Mouse (Mus musculus) brown adipose tissue, adult 24 weeks (tissue): ENCODE results near the gene Knop1. TPM values are rescaled to one million over a fixed set of nuclear protein-coding genes. Genes with fewer than 3 reads are reported as not detected.

Experiments
- H3K27ac ChIP-seq: fragments of 200-500 bp; replicated peaks from 2 replicates; pipeline ENCODE4 v1.5.1; 2012; ENCODE audit warnings: low read depth, mild to moderate bottlenecking, low read length
- H3K4me1 ChIP-seq: fragments of 200-500 bp; 2 replicates; pipeline ENCODE4 v1.6.1; 2012; ENCODE audit warnings: low read length, mixed read lengths; ENCODE audit not compliant: control insufficient read depth, insufficient read depth, insufficient read length
- H3K4me3 ChIP-seq: fragments of 200-500 bp; 2 replicates; pipeline ENCODE4 v1.5.1; 2012; ENCODE audit warnings: low read depth, mild to moderate bottlenecking, low read length, moderate library complexity; ENCODE audit not compliant: insufficient read depth
- polyA plus RNA-seq: library from polyadenylated mRNA; stranded (reverse); fragments of >200 nt; gene quantifications from 2 replicates; pipeline ENCODE4 v1.2.4, GENCODE M21; 2012; ENCODE audit not compliant: missing spikeins, insufficient read depth, insufficient read length

Knop1 gene
- polyA plus RNA-seq, 1 experiment, result 21.2 TPM

GRCm38 (mm10) chr7:118855171-118855876 lies 730 bp downstream of the Knop1 start, which contains the start of gene Iqck:
Gene Iqck, plus strand, starts transcription at chr7:118855752.
- peak within 1 kb of the TSS; percentile 40; the same call in 1 of the 2 replicates for H3K27ac ChIP-seq
- H3K4me1 ChIP-seq, result peaks cover 25% of the 10 kb centered on the region

GRCm38 (mm10) chr7:118854606-118855005 lies 1.4 kb downstream of the Knop1 start:
- H3K4me3 ChIP-seq, result peak overlapping the region; percentile 79
- H3K27ac ChIP-seq, result no peak overlapping the region
- peaks cover 26% of the 10 kb centered on the region for H3K4me1 ChIP-seq

More at GRCm38 (mm10) chr7:118855171-118855876, 730 bp downstream of the Knop1 start, which contains the start of gene Iqck:
- peak within 1 kb of the TSS; percentile 79 for H3K4me3 ChIP-seq

- Histone ChIP-seq H3K27ac (peak overlapping the region; percentile 35), H3K4me1 (peaks cover 26% of the 10 kb centered on the region), H3K4me3 (no peak overlapping the region)
Measured at GRCm38 (mm10) chr7:118852611-118853010, 3.4 kb downstream of the Knop1 start.

GRCm38 (mm10) chr7:118851571-118851970 lies 4.5 kb downstream of the Knop1 start:
- H3K4me3 ChIP-seq, result no peak overlapping the region
- 0 out of 2 replicates have a peak overlapping the region, but pooled peaks have one; percentile 10 for H3K27ac ChIP-seq
- H3K4me1 ChIP-seq, result peaks cover 26% of the 10 kb centered on the region

GRCm38 (mm10) chr7:118850676-118851290 lies 5.3 kb downstream of the Knop1 start:
- Histone ChIP-seq H3K27ac (no peak overlapping the region; the same call in 1 of the 2 replicates), H3K4me3 (no peak overlapping the region), H3K4me1 (peaks cover 26% of the 10 kb centered on the region)

- Histone ChIP-seq H3K4me3 (no peak overlapping the region), H3K27ac (no peak overlapping the region), H3K4me1 (peaks cover 24% of the 10 kb centered on the region)
Measured at GRCm38 (mm10) chr7:118849543-118850250, 6.4 kb downstream of the Knop1 start.

- no peak overlapping the region for H3K27ac ChIP-seq
- H3K4me3 ChIP-seq, result no peak overlapping the region
- peaks cover 17% of the 10 kb centered on the region for H3K4me1 ChIP-seq
Measured at GRCm38 (mm10) chr7:118848796-118849195, 7.3 kb downstream of the Knop1 start.

- Histone ChIP-seq H3K4me1 (peaks cover 8% of the 10 kb centered on the region), H3K4me3 (no peak overlapping the region), H3K27ac (no peak overlapping the region)
Measured at GRCm38 (mm10) chr7:118846329-118846728, 9.7 kb downstream of the Knop1 start.

GRCm38 (mm10) chr7:118845141-118845540 lies 10.9 kb downstream of the Knop1 start:
- no peak overlapping the region for H3K4me3 ChIP-seq
- no peak overlapping the region for H3K27ac ChIP-seq
- H3K4me1 ChIP-seq, result no peaks in the 10 kb centered on the region

GRCm38 (mm10) chr7:118842938-118843337 lies 13.1 kb downstream of the Knop1 start:
- no peak overlapping the region for H3K27ac ChIP-seq

GRCm38 (mm10) chr7:118841796-118842195 lies 14.3 kb downstream of the Knop1 start:
- H3K27ac ChIP-seq, result no peak overlapping the region

More at GRCm38 (mm10) chr7:118842938-118843337, 13.1 kb downstream of the Knop1 start:
- Histone ChIP-seq H3K4me3 (no peak overlapping the region), H3K4me1 (no peaks in the 10 kb centered on the region)

GRCm38 (mm10) chr7:118841030-118841745 lies 14.9 kb downstream of the Knop1 start:
- Histone ChIP-seq H3K27ac (no peak overlapping the region), H3K4me3 (no peak overlapping the region), H3K4me1 (no peaks in the 10 kb centered on the region)

More at GRCm38 (mm10) chr7:118841796-118842195, 14.3 kb downstream of the Knop1 start:
- Histone ChIP-seq H3K4me3 (no peak overlapping the region), H3K4me1 (no peaks in the 10 kb centered on the region)

- Histone ChIP-seq H3K27ac (no peak overlapping the region), H3K4me1 (no peaks in the 10 kb centered on the region)
Measured at GRCm38 (mm10) chr7:118837901-118838300, 18.2 kb downstream of the Knop1 start.

GRCm38 (mm10) chr7:118827975-118828416 lies 28.1 kb downstream of the Knop1 start:
- Histone ChIP-seq H3K27ac (no peak overlapping the region), H3K4me1 (peaks cover 11% of the 10 kb centered on the region; the same call in 1 of the 2 replicates), H3K4me3 (no peak overlapping the region)

More at GRCm38 (mm10) chr7:118837901-118838300, 18.2 kb downstream of the Knop1 start:
- H3K4me3 ChIP-seq, result no peak overlapping the region
